Mouse (Mus musculus) limb, embryonic 14.5 days (tissue): ENCODE measurements around the gene Sumo1. TPM values are rescaled to one million over a fixed set of nuclear protein-coding genes. Genes with fewer than 3 reads are reported as not detected.

ENCODE experiments used
- ATAC-seq: fragments of 200-750 bp; cut with Nextera tagmentation; 2 replicates; pipeline ENCODE4 v1.8.0; 2017; ENCODE audit warnings: low read depth, moderate number of reproducible peaks, moderate TSS enrichment; ENCODE audit not compliant: low FRiP score
- DNase-seq: peaks from one replicate; pipeline ENCODE4 v3.0.0-alpha.2; 2015; ENCODE audit warnings: low spot score
- H3K27ac ChIP-seq: fragments of 300-500 bp; sonication (generic); replicated peaks from 2 replicates; pipeline ENCODE4 v1.5.1; 2014; ENCODE audit warnings: low read depth, mild to moderate bottlenecking, low read length, moderate library complexity, mixed read lengths
- H3K27me3 ChIP-seq: fragments of 300-500 bp; sonication (generic); 2 replicates; pipeline ENCODE4 v1.6.1; 2014; ENCODE audit warnings: low read length, mixed read lengths; ENCODE audit not compliant: control insufficient read depth, insufficient read depth
- H3K36me3 ChIP-seq: fragments of 300-500 bp; sonication (generic); 2 replicates; pipeline ENCODE4 v1.6.1; 2014; ENCODE audit warnings: mild to moderate bottlenecking, low read length, moderate library complexity, mixed read lengths; ENCODE audit not compliant: control insufficient read depth, insufficient read depth
- H3K4me1 ChIP-seq: fragments of 300-500 bp; sonication (generic); 2 replicates; pipeline ENCODE4 v1.6.1; 2014; ENCODE audit warnings: antibody characterized with exemption, low read length, mixed read lengths; ENCODE audit not compliant: control insufficient read depth, insufficient read depth
- H3K4me2 ChIP-seq: fragments of 300-500 bp; sonication (generic); replicated peaks from 2 replicates; pipeline ENCODE4 v1.6.1; 2014; ENCODE audit warnings: low read depth, mild to moderate bottlenecking, low read length, moderate library complexity; ENCODE audit not compliant: severe bottlenecking
- H3K4me3 ChIP-seq: fragments of 300-500 bp; sonication (generic); replicated peaks from 2 replicates; pipeline ENCODE4 v1.5.1; 2014; ENCODE audit warnings: low read length
- H3K9ac ChIP-seq: fragments of 300-500 bp; sonication (generic); 2 replicates; pipeline ENCODE4 v1.6.1; 2014; ENCODE audit warnings: mild to moderate bottlenecking, low read depth, low read length, moderate library complexity; ENCODE audit not compliant: severe bottlenecking
- H3K9me3 ChIP-seq: fragments of 300-500 bp; sonication (generic); 2 replicates; pipeline ENCODE4 v1.6.1; 2016; ENCODE audit warnings: low read length; ENCODE audit not compliant: control insufficient read depth
- POLR2A ChIP-seq: fragments of 200-500 bp; IDR thresholded peaks from 2 replicates; pipeline ENCODE4 v1.8.0; 2012; ENCODE audit warnings: inconsistent platforms, mild to moderate bottlenecking, moderate library complexity, borderline replicate concordance; ENCODE audit not compliant: insufficient read depth, insufficient read length; ENCODE audit errors: extremely low read depth
- WGBS: fragments of 180-500 bp; shearing (Covaris S2); extraction: QIAGEN DNeasy Blood & Tissue Kit; methylation state at CpG from one replicate; pipeline ENCODE4 v1.1.7; 2014; 5-methylcytosine and 5-hydroxymethylcytosine counted together
- polyA plus RNA-seq, 2 experiments: library from polyadenylated mRNA; depleted of rRNA in 1 of 2; stranded (reverse) in 1 of 2; unstranded in 1 of 2; fragments of >200 nt; fragmentation: Nextera tagmentation in 1 of 2; extraction: Ambion mirVana in 1 of 2; gene quantifications; 2 replicates each; pipeline versions ENCODE4 v1.2.1 to v1.2.3; 2012 to 2014

Gene Sumo1
- polyA plus RNA-seq, 2 experiments = 141 to 427 TPM

DNA sequence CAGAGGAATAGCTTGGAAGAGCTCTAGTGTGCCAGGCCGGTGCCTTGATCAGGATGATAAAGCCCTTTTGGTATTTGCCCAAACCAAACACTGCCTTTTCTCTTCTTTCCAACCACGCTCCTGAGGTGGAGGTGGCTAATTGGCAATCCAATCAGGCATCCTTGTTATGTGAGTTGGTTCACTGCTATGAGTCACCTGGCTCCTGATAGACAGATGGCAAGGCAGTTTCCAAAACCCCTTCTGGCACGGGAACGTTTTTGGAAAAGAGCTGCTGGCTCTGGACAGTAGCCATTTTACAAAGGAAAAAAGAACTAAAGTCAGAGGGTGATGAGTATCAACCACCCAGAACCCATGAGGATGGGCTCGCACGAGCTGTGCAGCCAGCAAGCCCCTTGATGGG lies 103.7 kb downstream of the Sumo1 start:
- no peak for ATAC-seq
- no peak for DNase-seq
- Histone ChIP-seq H3K4me2 (no peak overlapping the region), H3K9me3 (0 out of 2 replicates have a peak, but pooled peaks cover 4% of the 10 kb centered on the region), H3K27ac (no peak overlapping the region), H3K36me3 (no peaks in the 10 kb centered on the region), H3K9ac (no peak overlapping the region), H3K4me3 (no peak overlapping the region), H3K27me3 (no peaks in the 10 kb centered on the region), H3K4me1 (peaks cover 12% of the 10 kb centered on the region)
- 57% methylated on average over 6 of the region's 6 CpGs for WGBS
- no peak for TF ChIP-seq POLR2A

DNA sequence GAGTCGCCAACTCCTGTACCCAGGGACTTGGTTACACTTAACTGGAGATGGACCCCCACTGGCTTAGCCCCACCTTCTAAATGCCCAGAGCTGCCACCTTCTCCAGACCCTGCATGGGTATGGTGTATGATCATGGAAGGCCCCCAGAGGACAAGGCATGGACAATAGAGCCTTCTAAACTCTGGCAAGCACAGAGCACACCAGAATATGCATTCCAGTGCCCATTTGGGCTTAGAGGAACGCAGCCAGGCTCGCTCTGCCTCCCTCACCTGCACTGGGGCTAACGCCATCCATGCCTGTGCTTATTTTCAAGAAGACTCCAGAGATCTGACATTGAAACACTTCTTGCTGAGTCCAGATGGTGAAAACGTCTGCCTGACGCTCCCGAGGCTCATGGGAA lies 104.4 kb downstream of the Sumo1 start:
- no peak overlapping the region for H3K4me3 ChIP-seq
- H3K9me3 ChIP-seq = 0 out of 2 replicates have a peak, but pooled peaks cover 4% of the 10 kb centered on the region
- no peak overlapping the region for H3K4me2 ChIP-seq
- TF ChIP-seq POLR2A = no peak
- no peak overlapping the region for H3K27ac ChIP-seq
- H3K27me3 ChIP-seq = no peaks in the 10 kb centered on the region
- peaks cover 12% of the 10 kb centered on the region for H3K4me1 ChIP-seq
- DNase-seq (no peak), ATAC-seq (no peak)
- H3K9ac ChIP-seq = no peak overlapping the region
- 63% methylated on average over 7 of the region's 7 CpGs for WGBS
- no peaks in the 10 kb centered on the region for H3K36me3 ChIP-seq

DNA sequence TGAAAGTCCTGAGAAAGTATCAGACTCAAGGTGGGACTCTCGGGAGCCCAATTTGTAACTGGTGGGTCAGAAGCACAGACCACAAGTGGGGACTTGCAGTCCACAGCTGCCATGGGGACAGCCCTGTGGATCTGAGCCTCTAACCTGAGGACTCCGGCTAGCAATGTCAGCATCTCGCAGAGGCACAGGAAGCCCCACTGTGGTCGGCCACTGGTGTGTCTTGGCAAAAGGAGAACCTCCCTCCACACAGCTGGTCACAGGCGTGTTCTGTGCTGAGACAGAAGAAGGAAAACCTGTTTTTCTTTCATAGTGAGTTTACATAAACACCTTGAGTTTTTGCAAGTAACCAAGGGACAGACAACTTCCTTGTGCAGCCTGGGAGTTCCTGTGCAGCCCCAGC lies 104.8 kb downstream of the Sumo1 start:
- no peak for ATAC-seq
- H3K4me2 ChIP-seq = no peak overlapping the region
- no peaks in the 10 kb centered on the region for H3K27me3 ChIP-seq
- no peak for TF ChIP-seq POLR2A
- no peaks in the 10 kb centered on the region for H3K36me3 ChIP-seq
- H3K9ac ChIP-seq = no peak overlapping the region
- no peak overlapping the region for H3K27ac ChIP-seq
- peaks cover 12% of the 10 kb centered on the region for H3K4me1 ChIP-seq
- no peak for DNase-seq
- WGBS = 70% methylated on average over 5 of the region's 5 CpGs
- H3K9me3 ChIP-seq = 0 out of 2 replicates have a peak, but pooled peaks cover 4% of the 10 kb centered on the region
- H3K4me3 ChIP-seq = no peak overlapping the region

GRCm38 (mm10) chr1:59563581-59563980 lies 107.1 kb downstream of the Sumo1 start:
- no peak overlapping the region for H3K9ac ChIP-seq
- no peaks in the 10 kb centered on the region for H3K36me3 ChIP-seq
- peaks cover 11% of the 10 kb centered on the region for H3K4me1 ChIP-seq
- H3K4me3 ChIP-seq = no peak overlapping the region
- no peak for DNase-seq
- H3K27ac ChIP-seq = no peak overlapping the region
- H3K4me2 ChIP-seq = no peak overlapping the region
- no peak for TF ChIP-seq POLR2A
- no peak for ATAC-seq
- WGBS = 45% methylated on average over 2 of the region's 2 CpGs
- 0 out of 2 replicates have a peak, but pooled peaks cover 4% of the 10 kb centered on the region for H3K9me3 ChIP-seq
- no peaks in the 10 kb centered on the region for H3K27me3 ChIP-seq

- H3K4me1 ChIP-seq = peaks cover 11% of the 10 kb centered on the region
- DNase-seq (no peak), ATAC-seq (no peak; the same call in 1 of the 2 replicates)
- H3K27me3 ChIP-seq = no peaks in the 10 kb centered on the region
- no peak overlapping the region for H3K27ac ChIP-seq
- H3K4me2 ChIP-seq = no peak overlapping the region
- whole genome bisulfite sequencing = 44% methylated on average over 5 of the region's 5 CpGs
- H3K4me3 ChIP-seq = no peak overlapping the region
- H3K9me3 ChIP-seq = no peaks in the 10 kb centered on the region
- no peaks in the 10 kb centered on the region for H3K36me3 ChIP-seq
- H3K9ac ChIP-seq = no peak overlapping the region
- TF ChIP-seq POLR2A = no peak
Measured at GRCm38 (mm10) chr1:59553708-59554107, 116.9 kb downstream of the Sumo1 start.

DNA sequence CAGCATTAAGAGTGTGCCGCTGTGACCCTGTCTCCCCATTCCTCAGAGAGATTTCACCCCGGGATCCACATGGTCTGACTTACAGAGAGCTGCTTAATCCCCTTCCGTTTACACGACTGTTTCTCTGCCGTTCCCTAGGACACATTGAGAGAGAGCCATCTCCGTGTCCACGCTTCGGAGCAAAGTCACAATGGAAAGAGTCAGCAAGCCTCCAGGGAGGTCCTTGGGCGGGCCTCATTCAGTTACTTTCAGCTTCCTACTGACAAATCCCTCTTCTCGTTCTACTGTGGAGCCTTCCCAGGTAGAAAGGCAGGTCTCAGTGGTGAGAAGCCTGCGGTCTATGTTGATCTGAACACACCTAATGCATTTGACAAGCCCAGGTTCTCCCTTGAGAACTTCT lies 119.6 kb downstream of the Sumo1 start:
- H3K27ac ChIP-seq = no peak overlapping the region
- H3K4me1 ChIP-seq = peaks cover 11% of the 10 kb centered on the region
- no peaks in the 10 kb centered on the region for H3K9me3 ChIP-seq
- no peak for TF ChIP-seq POLR2A
- no peak for DNase-seq
- H3K4me2 ChIP-seq = no peak overlapping the region
- ATAC-seq = no peak
- no peaks in the 10 kb centered on the region for H3K27me3 ChIP-seq
- H3K4me3 ChIP-seq = no peak overlapping the region
- H3K36me3 ChIP-seq = no peaks in the 10 kb centered on the region
- WGBS = 80% methylated on average over 11 of the region's 11 CpGs
- H3K9ac ChIP-seq = no peak overlapping the region
